Mouse (Mus musculus): ENCODE data around the gene Cirbp. TPM values are rescaled to one million over a fixed set of nuclear protein-coding genes. Genes with fewer than 3 reads are reported as not detected.

Cirbp gene
- polyA plus RNA-seq (2012; rRNA removed): 19.1 and 20.7 TPM in 2 replicates

GRCm38 (mm10) chr10:80165392-80166128, at the start of gene Cirbp:
Cirbp (plus strand) TSS chr10:80165985.

GRCm38 (mm10) chr10:80138553-80139438, 27.0 kb upstream of the Cirbp start, which contains the start of gene Atp5d:
Atp5d (plus strand) TSS chr10:80138632.

GRCm38 (mm10) chr10:80140666-80141035, 25.1 kb upstream of the Cirbp start, which contains the start of gene Cbarp:
Cbarp (minus strand) TSS chr10:80140835.

GRCm38 (mm10) chr10:80147719-80148601, 17.8 kb upstream of the Cirbp start, which contains the start of gene Midn:
Midn (plus strand) TSS chr10:80148272.

GRCm38 (mm10) chr10:80172527-80173292, 6.9 kb downstream of the Cirbp start, which contains the start of gene 1600002K03Rik:
1600002K03Rik (plus strand) TSS chr10:80172944.

GRCm38 (mm10) chr10:80179068-80180051, 13.6 kb downstream of the Cirbp start, which contains the start of gene Efna2:
Efna2 (plus strand) TSS chr10:80179482.

Other genes with a start within 250 kb of the Cirbp start
- 0.23 and 0.24 TPM in 2 replicates for gene Kiss1r, start 249.0 kb upstream of the Cirbp start, polyA plus RNA-seq (2012; rRNA removed)
- gene R3hdm4, start 244.8 kb upstream of the Cirbp start, polyA plus RNA-seq (2012; rRNA removed): 28.2 and 33.7 TPM in 2 replicates
- gene Arid3a, start 238.9 kb upstream of the Cirbp start, polyA plus RNA-seq (2012; rRNA removed): 4.7 and 5.8 TPM in 2 replicates
- 22.7 and 23.6 TPM in 2 replicates for gene Wdr18, start 205.8 kb upstream of the Cirbp start, polyA plus RNA-seq (2012; rRNA removed)
- 0.02 and 0.05 TPM in 2 replicates for gene Grin3b, start 195.3 kb upstream of the Cirbp start, polyA plus RNA-seq (2012; rRNA removed)
- gene Tmem259, start 181.7 kb upstream of the Cirbp start, polyA plus RNA-seq (2012; rRNA removed): 49.9 and 57.6 TPM in 2 replicates
- 13.6 and 16.7 TPM in 2 replicates for gene Cnn2, start 177.4 kb upstream of the Cirbp start, polyA plus RNA-seq (2012; rRNA removed)
- gene Abca7, start 169.5 kb upstream of the Cirbp start, polyA plus RNA-seq (2012; rRNA removed): 8.8 and 11.5 TPM in 2 replicates
- 17.5 and 19.8 TPM in 2 replicates for gene Arhgap45, start 149.3 kb upstream of the Cirbp start, polyA plus RNA-seq (2012; rRNA removed)
- gene Polr2e, start 126.2 kb upstream of the Cirbp start, polyA plus RNA-seq (2012; rRNA removed): 118 and 119 TPM in 2 replicates
- 378 and 411 TPM in 2 replicates for gene Gpx4, start 118.8 kb upstream of the Cirbp start, polyA plus RNA-seq (2012; rRNA removed)
- 8.9 and 9.8 TPM in 2 replicates for gene Sbno2, start 60.4 kb upstream of the Cirbp start, polyA plus RNA-seq (2012; rRNA removed)
- 88.1 and 91.3 TPM in 2 replicates for gene Stk11, start 50.2 kb upstream of the Cirbp start, polyA plus RNA-seq (2012; rRNA removed)
- 174 and 199 TPM in 2 replicates for gene Atp5d, start 27.4 kb upstream of the Cirbp start, polyA plus RNA-seq (2012; rRNA removed)
- 1.4 and 1.8 TPM in 2 replicates for gene Cbarp, start 25.1 kb upstream of the Cirbp start, polyA plus RNA-seq (2012; rRNA removed)
- gene Midn, start 17.7 kb upstream of the Cirbp start, polyA plus RNA-seq (2012; rRNA removed): 8.2 and 9.9 TPM in 2 replicates
- gene 1600002K03Rik, start 7.0 kb downstream of the Cirbp start, polyA plus RNA-seq (2012; rRNA removed): 8.6 TPM in 2 replicates
- 0.37 and 0.46 TPM in 2 replicates for gene Efna2, start 13.5 kb downstream of the Cirbp start, polyA plus RNA-seq (2012; rRNA removed)
- 18.1 and 18.9 TPM in 2 replicates for gene Mum1, start 60.4 kb downstream of the Cirbp start, polyA plus RNA-seq (2012; rRNA removed)
- gene Ndufs7, start 83.1 kb downstream of the Cirbp start, polyA plus RNA-seq (2012; rRNA removed): 170 and 176 TPM in 2 replicates
- gene Gamt, start 95.0 kb downstream of the Cirbp start, polyA plus RNA-seq (2012; rRNA removed): 31.8 and 38.8 TPM in 2 replicates
- 77.1 and 86.4 TPM in 2 replicates for gene Dazap1, start 95.5 kb downstream of the Cirbp start, polyA plus RNA-seq (2012; rRNA removed)
- 2,101 and 2,143 TPM in 2 replicates for gene Rps15, start 126.5 kb downstream of the Cirbp start, polyA plus RNA-seq (2012; rRNA removed)
- gene Apc2, start 130.0 kb downstream of the Cirbp start, polyA plus RNA-seq (2012; rRNA removed): 0.02 and 0.09 TPM in 2 replicates
- 22.5 and 25.2 TPM in 2 replicates for gene 2310011J03Rik, start 154.6 kb downstream of the Cirbp start, polyA plus RNA-seq (2012; rRNA removed)
- gene Pcsk4, start 163.5 kb downstream of the Cirbp start, polyA plus RNA-seq (2012; rRNA removed): 5.6 and 6.8 TPM in 2 replicates
- 18.7 and 23.4 TPM in 2 replicates for gene Reep6, start 164.0 kb downstream of the Cirbp start, polyA plus RNA-seq (2012; rRNA removed)
- gene Adamtsl5, start 182.4 kb downstream of the Cirbp start, polyA plus RNA-seq (2012; rRNA removed): 1.6 and 1.7 TPM in 2 replicates
- gene Plk5, start 190.5 kb downstream of the Cirbp start, polyA plus RNA-seq (2012; rRNA removed): 0.13 and 0.15 TPM in 2 replicates
- 3.0 and 3.5 TPM in 2 replicates for gene Mex3d, start 221.7 kb downstream of the Cirbp start, polyA plus RNA-seq (2012; rRNA removed)
- 77.4 and 79.2 TPM in 2 replicates for gene Mbd3, start 233.6 kb downstream of the Cirbp start, polyA plus RNA-seq (2012; rRNA removed)
- 546 and 582 TPM in 2 replicates for gene Uqcr11, start 240.8 kb downstream of the Cirbp start, polyA plus RNA-seq (2012; rRNA removed)

Measured in liver, embryonic 14 days (tissue).